In the genomic region with DNA sequence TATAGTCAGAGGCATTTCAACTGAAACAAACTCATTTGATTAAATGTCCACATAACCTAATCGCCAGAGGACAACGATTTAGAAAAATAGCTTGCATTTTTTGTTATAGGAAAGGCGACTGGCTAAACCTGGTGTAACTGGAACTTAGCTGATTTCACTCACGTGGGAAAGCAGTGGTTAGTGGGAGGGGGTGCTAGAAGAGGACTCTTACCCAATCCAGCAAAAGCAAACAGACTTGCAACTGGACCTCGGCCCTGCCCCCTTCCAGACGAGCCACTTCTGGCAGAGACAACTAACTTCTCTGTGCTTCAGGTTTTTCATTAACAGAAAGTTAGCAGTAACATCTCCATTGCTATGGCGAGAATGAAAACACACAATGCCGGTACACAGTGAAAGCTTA, we compare ENCODE assay signal across 7 mouse cellular contexts. TPM values are rescaled to one million over a fixed set of nuclear protein-coding genes. Genes with fewer than 3 reads are reported as not detected.
A peak's percentile ranks its signal among the peaks of the same experiment; 100 is the strongest.
DNase-seq lines count a peak whose midpoint lies in the region; ATAC-seq and TF ChIP-seq lines count a peak whose summit lies in the region.

No protein-coding gene starts in this region.

- ATAC-seq in hindbrain, embryonic 16.5 days, result no peak
- ATAC-seq in liver, embryonic 12.5 days, result no peak
- ATAC-seq in neural tube, embryonic 14.5 days (ENCODE audit: low read depth), result no peak
- ATAC-seq in CD4-positive, CD25-positive, alpha-beta regulatory T cell, adult 4 months, result no peak

- in situ Hi-C loops in ES-E14 (cut with MboI; ENCODE audit: low sequenced_read_pairs in 2 of 2, unreplicated experiment in 2 of 2), result no loop called here

- no peak for DNase-seq in ES-E14 (ENCODE audit: low read depth, low spot score)
- DNase-seq in ZHBTc4 (ENCODE audit: low read depth, low spot score), result peak; percentile 34
- DNase-seq in ovary, adult 18-20 months (ENCODE audit: low spot score), result no peak

- H3K27me3 ChIP-seq in hindbrain, embryonic 16.5 days (replicated peaks; ENCODE audit: control insufficient read depth, insufficient read depth, low read length), result no peaks in the 10 kb centered on the region
- H3K27me3 ChIP-seq in liver, embryonic 12.5 days (replicated peaks), result no peaks in the 10 kb centered on the region
- no peaks in the 10 kb centered on the region for H3K27me3 ChIP-seq in neural tube, embryonic 14.5 days (ENCODE audit: control insufficient read depth, insufficient read depth, low read length)

- H3K9me3 ChIP-seq in ES-E14 (ENCODE audit: control insufficient read depth, insufficient read depth, low read depth, low read length), result no peaks in the 10 kb centered on the region
- no peaks in the 10 kb centered on the region for H3K9me3 ChIP-seq in hindbrain, embryonic 16.5 days (ENCODE audit: control insufficient read depth, low read length)
- no peaks in the 10 kb centered on the region for H3K9me3 ChIP-seq in liver, embryonic 12.5 days (replicated peaks)
- no peaks in the 10 kb centered on the region for H3K9me3 ChIP-seq in neural tube, embryonic 14.5 days (ENCODE audit: control insufficient read depth, low read length)

- peaks cover 0 to 5% of the 10 kb centered on the region in 2 experiments; a peak in 2 of 4 replicates for H3K4me1 ChIP-seq in ES-E14 (ENCODE audit: control insufficient read depth in 2 of 2, insufficient read depth in 2 of 2, low read length in 2 of 2, poor library complexity in 1 of 2)
- H3K4me1 ChIP-seq in hindbrain, embryonic 16.5 days (ENCODE audit: control insufficient read depth, insufficient read depth, low read depth, low read length), result peaks cover 27% of the 10 kb centered on the region
- H3K4me1 ChIP-seq in liver, embryonic 12.5 days, result peaks cover 51% of the 10 kb centered on the region
- H3K4me1 ChIP-seq in neural tube, embryonic 14.5 days (ENCODE audit: control insufficient read depth, insufficient read depth, low read length), result peaks cover 17% of the 10 kb centered on the region

- WGBS in hindbrain, embryonic 16.5 days, result 45% methylated on average over 8 of the region's 8 CpGs
- 34% methylated on average over 8 of the region's 8 CpGs for WGBS in liver, embryonic 12.5 days (ENCODE audit: insufficient replicate concordance)
- WGBS in neural tube, embryonic 14.5 days, result 47% methylated on average over 8 of the region's 8 CpGs

- H3K4me3 ChIP-seq in ES-E14 (ENCODE audit: insufficient read depth in 1 of 2, low read depth in 1 of 2, low read length in 2 of 2, poor library complexity in 1 of 2, severe bottlenecking in 1 of 2), result peak overlapping the region; percentile 97 to 100
- H3K4me3 ChIP-seq in hindbrain, embryonic 16.5 days (ENCODE audit: low read length), result peak overlapping the region; percentile 94
- H3K4me3 ChIP-seq in liver, embryonic 12.5 days, result peak overlapping the region; percentile 94
- H3K4me3 ChIP-seq in neural tube, embryonic 14.5 days (ENCODE audit: low read depth, low read length), result peak overlapping the region; percentile 83

- H3K4me2 ChIP-seq in hindbrain, embryonic 16.5 days (ENCODE audit: low read length), result peak overlapping the region; percentile 60
- peak overlapping the region; percentile 94 for H3K4me2 ChIP-seq in liver, embryonic 12.5 days
- H3K4me2 ChIP-seq in neural tube, embryonic 14.5 days (ENCODE audit: low read depth, low read length), result peak overlapping the region; percentile 79

- H3K36me3 ChIP-seq in ES-E14 (ENCODE audit: control insufficient read depth, insufficient read depth, low read length, poor library complexity, severe bottlenecking), result peaks cover 8% of the 10 kb centered on the region
- peaks cover 6% of the 10 kb centered on the region; the same call in 1 of the 2 replicates for H3K36me3 ChIP-seq in hindbrain, embryonic 16.5 days (ENCODE audit: control insufficient read depth, insufficient read depth, low read length)
- H3K36me3 ChIP-seq in liver, embryonic 12.5 days, result peaks cover 48% of the 10 kb centered on the region
- no peaks in the 10 kb centered on the region for H3K36me3 ChIP-seq in neural tube, embryonic 14.5 days (ENCODE audit: control insufficient read depth, insufficient read depth, low read length)

- no peak overlapping the region for H3K27ac ChIP-seq in ES-E14 (ENCODE audit: insufficient read depth, low read depth, low read length, poor library complexity, severe bottlenecking)
- no peak overlapping the region for H3K27ac ChIP-seq in hindbrain, embryonic 16.5 days (ENCODE audit: low read depth, low read length)
- H3K27ac ChIP-seq in liver, embryonic 12.5 days, result peak overlapping the region; percentile 83; the same call in 1 of the 2 replicates
- H3K27ac ChIP-seq in neural tube, embryonic 14.5 days (ENCODE audit: low read depth, low read length), result no peak overlapping the region

- H3K9ac ChIP-seq in ES-E14 (ENCODE audit: insufficient read depth, low read depth, low read length, poor library complexity, severe bottlenecking), result peak overlapping the region; percentile 91; the same call in 1 of the 2 replicates
- H3K9ac ChIP-seq in hindbrain, embryonic 16.5 days (ENCODE audit: low read depth, low read length), result no peak overlapping the region; the same call in 1 of the 2 replicates
- peak overlapping the region; percentile 94 for H3K9ac ChIP-seq in liver, embryonic 12.5 days
- no peak overlapping the region for H3K9ac ChIP-seq in neural tube, embryonic 14.5 days (replicated peaks; ENCODE audit: low read depth, low read length)

TF ChIP-seq in ES-E14, 5 proteins besides CTCF, POLR2A, EP300 and RAD21:
- TF ChIP-seq ZC3H11A (IDR thresholded peaks at IDR 0.05; ENCODE audit: borderline replicate concordance, low read depth, low read length), result no peak
- TF ChIP-seq ZNF384 (IDR thresholded peaks at IDR 0.05; ENCODE audit: low read depth, low read length), result no peak
- no peak for TF ChIP-seq MAFK (IDR thresholded peaks at IDR 0.05; ENCODE audit: insufficient read depth, low read depth, low read length)
- TF ChIP-seq HCFC1 (IDR thresholded peaks at IDR 0.05; ENCODE audit: borderline replicate concordance, insufficient read depth, low read length), result no peak
- no peak for TF ChIP-seq CHD2 (IDR thresholded peaks at IDR 0.05; ENCODE audit: low read depth, low read length)

RNA-seq across cellular contexts. Expression of gene Emc6, which starts 1.2 kb away (rescaled TPM):
- 80.7 and 95.4 TPM in 2 replicates for total RNA-seq in ES-E14 (2012; rRNA removed)
- polyA plus RNA-seq in hindbrain, embryonic 16.5 days (2015; fragmentation: Nextera tagmentation; extraction: Ambion mirVana), result 141 and 145 TPM in 2 replicates
- 108 and 110 TPM in 2 replicates for polyA plus RNA-seq in liver, embryonic 12.5 days (2016; fragmentation: Nextera tagmentation; extraction: Ambion mirVana)
- 147 and 158 TPM in 2 replicates for polyA plus RNA-seq in neural tube, embryonic 14.5 days (2014; fragmentation: Nextera tagmentation; extraction: Ambion mirVana)
- 10 to 100 TPM; 42.2 to 49.5 TPM for polyA plus RNA-seq in CD4-positive, CD25-positive, alpha-beta regulatory T cell, adult 4 months (2017; shearing (Covaris generic))

RNA-seq across cellular contexts. Expression of gene Tax1bp3, which starts 1.3 kb away (rescaled TPM):
- total RNA-seq in ES-E14 (2012; rRNA removed), result 18.4 and 55.0 TPM in 2 replicates
- 120 and 129 TPM in 2 replicates for polyA plus RNA-seq in hindbrain, embryonic 16.5 days (2015; fragmentation: Nextera tagmentation; extraction: Ambion mirVana)
- 44.2 and 44.5 TPM in 2 replicates for polyA plus RNA-seq in liver, embryonic 12.5 days (2016; fragmentation: Nextera tagmentation; extraction: Ambion mirVana)
- polyA plus RNA-seq in neural tube, embryonic 14.5 days (2014; fragmentation: Nextera tagmentation; extraction: Ambion mirVana), result 103 and 149 TPM in 2 replicates
- polyA plus RNA-seq in CD4-positive, CD25-positive, alpha-beta regulatory T cell, adult 4 months (2017; shearing (Covaris generic)), result 10 to 100 TPM; 27.4 to 30.8 TPM

RNA-seq across cellular contexts. Expression of gene P2rx5, which starts 15.4 kb away (rescaled TPM):
- 1.7 and 1.9 TPM in 2 replicates for total RNA-seq in ES-E14 (2012; rRNA removed)
- 0.39 and 0.60 TPM in 2 replicates for polyA plus RNA-seq in hindbrain, embryonic 16.5 days (2015; fragmentation: Nextera tagmentation; extraction: Ambion mirVana)
- 0.32 and 0.54 TPM in 2 replicates for polyA plus RNA-seq in liver, embryonic 12.5 days (2016; fragmentation: Nextera tagmentation; extraction: Ambion mirVana)
- polyA plus RNA-seq in neural tube, embryonic 14.5 days (2014; fragmentation: Nextera tagmentation; extraction: Ambion mirVana), result 0.39 and 0.57 TPM in 2 replicates
- polyA plus RNA-seq in CD4-positive, CD25-positive, alpha-beta regulatory T cell, adult 4 months (2017; shearing (Covaris generic)), result under 1 TPM; 0.33 to 0.55 TPM

RNA-seq across cellular contexts. Expression of gene Ctns, which starts 23.2 kb away (rescaled TPM):
- total RNA-seq in ES-E14 (2012; rRNA removed), result 15.8 and 22.1 TPM in 2 replicates
- polyA plus RNA-seq in hindbrain, embryonic 16.5 days (2015; fragmentation: Nextera tagmentation; extraction: Ambion mirVana), result 17.4 and 21.5 TPM in 2 replicates
- polyA plus RNA-seq in liver, embryonic 12.5 days (2016; fragmentation: Nextera tagmentation; extraction: Ambion mirVana), result 7.5 and 8.2 TPM in 2 replicates
- polyA plus RNA-seq in neural tube, embryonic 14.5 days (2014; fragmentation: Nextera tagmentation; extraction: Ambion mirVana), result 17.2 and 20.6 TPM in 2 replicates
- polyA plus RNA-seq in CD4-positive, CD25-positive, alpha-beta regulatory T cell, adult 4 months (2017; shearing (Covaris generic)), result 10 to 100 TPM; 12.9 to 18.3 TPM

RNA-seq across cellular contexts. Expression of gene Shpk, which starts 23.6 kb away (rescaled TPM):
- total RNA-seq in ES-E14 (2012; rRNA removed), result 1.3 and 2.3 TPM in 2 replicates
- 2.5 and 3.0 TPM in 2 replicates for polyA plus RNA-seq in hindbrain, embryonic 16.5 days (2015; fragmentation: Nextera tagmentation; extraction: Ambion mirVana)
- polyA plus RNA-seq in liver, embryonic 12.5 days (2016; fragmentation: Nextera tagmentation; extraction: Ambion mirVana), result 2.1 and 2.3 TPM in 2 replicates
- polyA plus RNA-seq in neural tube, embryonic 14.5 days (2014; fragmentation: Nextera tagmentation; extraction: Ambion mirVana), result 1.6 and 2.3 TPM in 2 replicates
- 1 to 10 TPM; 1.3 to 4.8 TPM for polyA plus RNA-seq in CD4-positive, CD25-positive, alpha-beta regulatory T cell, adult 4 months (2017; shearing (Covaris generic))

Comparison
In these comparisons a context has a peak if more than half of its experiments do, and no peak if none do; other contexts are left out.
1. H3K9ac ChIP-seq: peak in ES-E14 (single experiment) and liver, embryonic 12.5 days (single experiment); none in hindbrain, embryonic 16.5 days (single experiment) and neural tube, embryonic 14.5 days (single experiment).
2. Peak in every context shown above with its lines, with median percentiles within 50 percentile points of each other: H3K4me3 ChIP-seq and H3K4me2 ChIP-seq.